Mouse (Mus musculus): ENCODE measurements around the gene Esr1. TPM values are rescaled to one million over a fixed set of nuclear protein-coding genes. Genes with fewer than 3 reads are reported as not detected.

Esr1 gene
- polyA plus RNA-seq (2015; fragmentation: Nextera tagmentation; extraction: Ambion mirVana) = 0.77 and 0.90 TPM in 2 replicates

DNA sequence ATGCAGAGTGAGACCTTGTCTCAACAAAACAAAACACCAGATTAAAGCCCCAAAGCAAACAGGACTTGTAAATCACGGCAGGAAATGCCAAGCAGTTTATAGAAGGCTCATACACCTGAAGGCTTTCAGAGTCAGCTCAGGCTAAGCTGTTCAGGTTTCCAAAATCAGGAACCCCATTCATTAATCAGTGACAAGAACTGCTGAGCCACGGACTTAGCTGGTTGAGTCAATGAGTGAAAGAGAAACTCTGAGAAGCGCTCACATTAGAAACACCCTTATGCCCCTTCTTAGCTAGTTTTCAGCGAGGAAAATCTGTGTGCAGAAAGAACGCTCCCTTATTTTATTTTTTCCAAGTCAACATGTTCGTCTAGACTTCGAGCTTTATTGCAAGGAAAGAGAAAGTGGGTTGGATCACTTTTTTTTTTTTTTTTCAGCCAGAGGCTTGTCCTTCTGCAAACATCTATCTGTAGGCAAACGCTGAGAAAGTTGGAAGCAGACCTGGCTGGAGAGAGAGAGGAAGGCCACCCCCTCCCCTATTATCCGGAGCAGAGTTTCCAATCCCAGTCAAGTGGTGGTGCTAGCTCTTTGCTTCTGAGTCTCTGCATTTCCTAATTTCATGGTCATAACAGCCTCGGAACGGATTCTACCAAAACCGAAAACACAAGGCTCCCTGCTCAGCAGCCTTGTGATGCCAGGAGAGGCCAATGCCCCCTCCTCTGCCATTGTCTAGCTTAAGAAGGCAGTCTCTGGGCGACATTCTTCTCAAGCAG lies at the start of gene Esr1:
TSS of gene Esr1 (plus strand) at position 208 of the 770 bp plus-strand sequence.
- TF ChIP-seq CTCF (IDR thresholded peaks at IDR 0.05; ENCODE audit: low read depth) = peak; percentile 35
- 18% methylated on average over 13 of the region's 13 CpGs for WGBS
- H3K27me3 ChIP-seq (replicated peaks; ENCODE audit: control insufficient read depth, insufficient read depth, low read length) = no peaks in the 10 kb centered on the region
- H3K9me3 ChIP-seq (ENCODE audit: control insufficient read depth) = no peaks in the 10 kb centered on the region
- H3K36me3 ChIP-seq (ENCODE audit: control insufficient read depth, insufficient read depth) = no peaks in the 10 kb centered on the region
- no peaks in the 10 kb centered on the region for H3K4me1 ChIP-seq (replicated peaks; ENCODE audit: control insufficient read depth, insufficient read depth, low read length)
- no peak for ATAC-seq
- H3K27ac ChIP-seq (ENCODE audit: low read depth, low read length) = no peak within 1 kb of the TSS
- no peak within 1 kb of the TSS for H3K9ac ChIP-seq (ENCODE audit: low read depth, low read length)
- H3K4me2 ChIP-seq (replicated peaks; ENCODE audit: low read depth) = peak within 1 kb of the TSS; percentile 75
- H3K4me3 ChIP-seq (ENCODE audit: low read depth, low read length) = peak within 1 kb of the TSS; percentile 29

- TF ChIP-seq CTCF (IDR thresholded peaks at IDR 0.05; ENCODE audit: low read depth) = no peak
- Histone ChIP-seq H3K4me1 (replicated peaks; ENCODE audit: control insufficient read depth, insufficient read depth, low read length) (no peaks in the 10 kb centered on the region), H3K27ac (ENCODE audit: low read depth, low read length) (no peak overlapping the region), H3K27me3 (replicated peaks; ENCODE audit: control insufficient read depth, insufficient read depth, low read length) (no peaks in the 10 kb centered on the region), H3K36me3 (ENCODE audit: control insufficient read depth, insufficient read depth) (no peaks in the 10 kb centered on the region), H3K9ac (ENCODE audit: low read depth, low read length) (no peak overlapping the region), H3K4me2 (replicated peaks; ENCODE audit: low read depth) (no peak overlapping the region), H3K9me3 (ENCODE audit: control insufficient read depth) (no peaks in the 10 kb centered on the region), H3K4me3 (ENCODE audit: low read depth, low read length) (no peak overlapping the region)
- no peak for ATAC-seq
- WGBS = 88% methylated on average over 1 of the region's 1 CpGs
These were observed 46.2 kb upstream of the Esr1 start for GRCm38 (mm10) chr10:4565148-4565547.

DNA sequence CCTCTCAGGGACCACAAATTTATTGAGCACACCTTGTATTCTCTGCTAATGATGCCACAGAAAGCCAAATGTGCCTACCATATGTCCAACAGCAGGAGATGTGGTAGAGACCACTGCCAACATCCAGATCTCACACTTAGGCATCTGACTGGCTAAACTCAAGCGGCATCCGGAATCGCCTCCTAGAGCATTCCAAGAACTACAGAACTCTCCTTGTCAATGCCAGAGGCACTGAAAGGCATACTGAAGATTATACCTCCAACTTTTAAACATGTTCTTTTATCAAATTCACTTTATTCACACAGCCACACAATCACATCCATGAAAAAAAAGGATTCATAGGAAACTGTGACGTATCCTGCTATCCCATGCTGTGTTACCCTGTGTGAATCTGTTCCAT lies 40.6 kb upstream of the Esr1 start:
- no peaks in the 10 kb centered on the region; the same call in 1 of the 2 replicates for H3K4me1 ChIP-seq (replicated peaks; ENCODE audit: control insufficient read depth, insufficient read depth, low read length)
- no peak for TF ChIP-seq CTCF (IDR thresholded peaks at IDR 0.05; ENCODE audit: low read depth)
- no peaks in the 10 kb centered on the region for H3K36me3 ChIP-seq (ENCODE audit: control insufficient read depth, insufficient read depth)
- no peak for ATAC-seq
- no peak overlapping the region for H3K4me2 ChIP-seq (replicated peaks; ENCODE audit: low read depth)
- WGBS = 90% methylated on average over 4 of the region's 4 CpGs
- H3K27me3 ChIP-seq (replicated peaks; ENCODE audit: control insufficient read depth, insufficient read depth, low read length) = no peaks in the 10 kb centered on the region
- no peak overlapping the region for H3K9ac ChIP-seq (ENCODE audit: low read depth, low read length)
- H3K9me3 ChIP-seq (ENCODE audit: control insufficient read depth) = no peaks in the 10 kb centered on the region
- no peak overlapping the region for H3K27ac ChIP-seq (ENCODE audit: low read depth, low read length)
- no peak overlapping the region for H3K4me3 ChIP-seq (ENCODE audit: low read depth, low read length)

- Histone ChIP-seq H3K27ac (ENCODE audit: low read depth, low read length) (no peak overlapping the region), H3K36me3 (ENCODE audit: control insufficient read depth, insufficient read depth) (no peaks in the 10 kb centered on the region), H3K4me2 (replicated peaks; ENCODE audit: low read depth) (no peak overlapping the region), H3K9ac (ENCODE audit: low read depth, low read length) (no peak overlapping the region), H3K9me3 (ENCODE audit: control insufficient read depth) (no peaks in the 10 kb centered on the region), H3K27me3 (replicated peaks; ENCODE audit: control insufficient read depth, insufficient read depth, low read length) (no peaks in the 10 kb centered on the region), H3K4me1 (replicated peaks; ENCODE audit: control insufficient read depth, insufficient read depth, low read length) (no peaks in the 10 kb centered on the region; the same call in 1 of the 2 replicates), H3K4me3 (ENCODE audit: low read depth, low read length) (no peak overlapping the region)
- no peak for TF ChIP-seq CTCF (IDR thresholded peaks at IDR 0.05; ENCODE audit: low read depth)
- ATAC-seq = no peak
- 76% methylated on average over 4 of the region's 4 CpGs for WGBS
These were observed 40.1 kb upstream of the Esr1 start for GRCm38 (mm10) chr10:4571304-4571703.

DNA sequence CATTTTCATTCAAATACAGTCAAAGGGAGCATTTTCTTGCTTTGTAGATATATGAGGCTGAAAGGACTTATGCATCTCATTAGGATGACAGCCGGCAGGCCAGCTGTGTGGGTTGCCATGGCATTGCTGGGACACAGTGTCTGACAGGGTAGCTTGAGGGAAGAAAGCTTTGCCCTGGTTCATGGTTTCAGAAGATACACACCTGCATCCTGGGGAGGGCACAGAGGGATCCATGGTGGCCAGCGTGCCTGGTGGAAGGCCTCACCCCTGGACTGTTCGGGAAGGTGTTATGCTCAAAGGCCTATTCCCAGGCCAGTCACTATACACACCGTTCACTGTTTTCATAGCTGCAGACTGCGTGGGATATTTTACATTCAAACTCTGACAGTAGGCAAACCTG lies 29.5 kb upstream of the Esr1 start:
- Histone ChIP-seq H3K9ac (ENCODE audit: low read depth, low read length) (no peak overlapping the region), H3K27ac (ENCODE audit: low read depth, low read length) (no peak overlapping the region), H3K4me1 (replicated peaks; ENCODE audit: control insufficient read depth, insufficient read depth, low read length) (no peaks in the 10 kb centered on the region), H3K4me3 (ENCODE audit: low read depth, low read length) (no peak overlapping the region), H3K4me2 (replicated peaks; ENCODE audit: low read depth) (no peak overlapping the region), H3K27me3 (replicated peaks; ENCODE audit: control insufficient read depth, insufficient read depth, low read length) (no peaks in the 10 kb centered on the region), H3K36me3 (ENCODE audit: control insufficient read depth, insufficient read depth) (no peaks in the 10 kb centered on the region), H3K9me3 (ENCODE audit: control insufficient read depth) (no peaks in the 10 kb centered on the region)
- no peak for ATAC-seq
- 87% methylated on average over 5 of the region's 5 CpGs for WGBS
- TF ChIP-seq CTCF (IDR thresholded peaks at IDR 0.05; ENCODE audit: low read depth) = no peak

DNA sequence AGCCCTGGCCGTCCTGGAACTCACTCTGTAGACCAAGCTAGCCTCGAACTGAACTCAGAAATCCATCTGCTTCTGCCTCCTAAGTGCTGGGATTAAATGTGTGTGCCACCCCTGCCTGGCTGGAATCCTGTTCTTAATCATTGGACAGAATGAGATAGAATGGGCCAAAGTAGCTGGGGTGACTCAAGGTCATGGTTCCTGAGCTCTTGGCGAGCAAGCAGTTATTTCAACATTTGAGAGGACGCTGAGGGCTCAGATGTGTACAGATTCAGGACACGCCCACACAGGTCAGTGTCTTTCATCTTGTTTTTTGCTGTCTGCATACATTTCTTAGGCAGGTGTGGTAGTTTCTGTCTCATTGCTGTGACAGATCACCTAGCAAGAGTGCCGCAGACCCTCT lies 24.7 kb upstream of the Esr1 start:
- Histone ChIP-seq H3K36me3 (ENCODE audit: control insufficient read depth, insufficient read depth) (no peaks in the 10 kb centered on the region), H3K4me1 (replicated peaks; ENCODE audit: control insufficient read depth, insufficient read depth, low read length) (no peaks in the 10 kb centered on the region), H3K9me3 (ENCODE audit: control insufficient read depth) (no peaks in the 10 kb centered on the region), H3K4me3 (ENCODE audit: low read depth, low read length) (no peak overlapping the region), H3K27me3 (replicated peaks; ENCODE audit: control insufficient read depth, insufficient read depth, low read length) (no peaks in the 10 kb centered on the region), H3K4me2 (replicated peaks; ENCODE audit: low read depth) (no peak overlapping the region), H3K27ac (ENCODE audit: low read depth, low read length) (no peak overlapping the region), H3K9ac (ENCODE audit: low read depth, low read length) (no peak overlapping the region)
- TF ChIP-seq CTCF (IDR thresholded peaks at IDR 0.05; ENCODE audit: low read depth) = no peak
- 87% methylated on average over 6 of the region's 6 CpGs for WGBS
- no peak for ATAC-seq

Data from intestine, postnatal 0 days (tissue).